Mouse (Mus musculus) cerebral cortex, adult 2 months (tissue): ENCODE data around the gene Rabgef1.

Experiments used
- WGBS: fragments of 180-500 bp; shearing (Covaris S2); methylation state at CpG from one replicate; pipeline ENCODE4 v1.1.7; 2018; 5-methylcytosine and 5-hydroxymethylcytosine counted together

Gene Rabgef1

GRCm38 (mm10) chr5:130212956-130213355 lies 41.4 kb downstream of the Rabgef1 start:
- 92% methylated on average over 11 of the region's 11 CpGs for WGBS

GRCm38 (mm10) chr5:130216781-130217180 lies 45.2 kb downstream of the Rabgef1 start, which contains the start of gene Tmem248:
Gene Tmem248, plus strand, starts transcription at chr5:130217081.
- WGBS = 78% methylated on average over 7 of the region's 7 CpGs

- WGBS = 89% methylated on average over 4 of the region's 4 CpGs
Measured at GRCm38 (mm10) chr5:130217406-130217805, 45.8 kb downstream of the Rabgef1 start.

- WGBS = 78% methylated on average over 5 of the region's 5 CpGs
Measured at GRCm38 (mm10) chr5:130218336-130218735, 46.7 kb downstream of the Rabgef1 start.

- WGBS = 52% methylated on average over 2 of the region's 2 CpGs
Measured at GRCm38 (mm10) chr5:130221316-130221715, 49.7 kb downstream of the Rabgef1 start.

- WGBS = under 1% methylated on average over 10 of the region's 10 CpGs
Measured at GRCm38 (mm10) chr5:130221760-130222145, 50.2 kb downstream of the Rabgef1 start.

GRCm38 (mm10) chr5:130222146-130223004 lies 50.8 kb downstream of the Rabgef1 start:
- WGBS = under 1% methylated on average over 88 of the region's 88 CpGs

- WGBS = 84% methylated on average over 3 of the region's 3 CpGs
Measured at GRCm38 (mm10) chr5:130226790-130227189, 55.2 kb downstream of the Rabgef1 start.

GRCm38 (mm10) chr5:130228120-130228519 lies 56.5 kb downstream of the Rabgef1 start:
- 40% methylated on average over 4 of the region's 4 CpGs for WGBS

GRCm38 (mm10) chr5:130236302-130236701 lies 64.7 kb downstream of the Rabgef1 start:
- 94% methylated on average over 8 of the region's 8 CpGs for WGBS

GRCm38 (mm10) chr5:130239236-130239635 lies 67.6 kb downstream of the Rabgef1 start:
- WGBS = 86% methylated on average over 7 of the region's 7 CpGs

GRCm38 (mm10) chr5:130239856-130240255 lies 68.3 kb downstream of the Rabgef1 start:
- 75% methylated on average over 2 of the region's 2 CpGs for WGBS

GRCm38 (mm10) chr5:130241426-130241825 lies 69.8 kb downstream of the Rabgef1 start:
- 84% methylated on average over 12 of the region's 12 CpGs for WGBS

GRCm38 (mm10) chr5:130247823-130248222 lies 76.2 kb downstream of the Rabgef1 start:
- WGBS = 68% methylated on average over 5 of the region's 5 CpGs

GRCm38 (mm10) chr5:130254164-130255016 lies 82.8 kb downstream of the Rabgef1 start:
- 8% methylated on average over 19 of the region's 19 CpGs for WGBS

- under 1% methylated on average over 52 of the region's 52 CpGs for WGBS
Measured at GRCm38 (mm10) chr5:130255017-130255720, 83.6 kb downstream of the Rabgef1 start, which contains the start of the genes Sbds and Tyw1. Gene Sbds, minus strand, starts transcription at chr5:130255530. Gene Tyw1, plus strand, starts transcription at chr5:130255619.

- 21% methylated on average over 20 of the region's 20 CpGs for WGBS
Measured at GRCm38 (mm10) chr5:130255799-130256525, 84.4 kb downstream of the Rabgef1 start.

GRCm38 (mm10) chr5:130256678-130257271 lies 85.2 kb downstream of the Rabgef1 start:
- under 1% methylated on average over 25 of the region's 25 CpGs for WGBS

GRCm38 (mm10) chr5:130257303-130257702 lies 85.7 kb downstream of the Rabgef1 start:
- WGBS = 6% methylated on average over 8 of the region's 8 CpGs

GRCm38 (mm10) chr5:130263454-130263853 lies 91.9 kb downstream of the Rabgef1 start:
- 54% methylated on average over 11 of the region's 11 CpGs for WGBS
